Mouse (Mus musculus) cortical plate, adult 2 months (tissue): Measurements from ENCODE around the gene Mettl9.

ENCODE experiments used
- CTCF ChIP-seq: fragments of 200-500 bp; IDR thresholded peaks from 2 replicates; pipeline ENCODE4 v1.5.1; 2011; ENCODE audit warnings: mild to moderate bottlenecking, control low read depth, low read length; ENCODE audit not compliant: insufficient read depth; ENCODE audit errors: extremely low read depth
- POLR2A ChIP-seq: fragments of 200-500 bp; IDR thresholded peaks from 2 replicates; pipeline ENCODE4 v1.6.1; 2011; ENCODE audit warnings: mild to moderate bottlenecking, low read length, control low read depth; ENCODE audit not compliant: insufficient read depth; ENCODE audit errors: extremely low read depth

DNA sequence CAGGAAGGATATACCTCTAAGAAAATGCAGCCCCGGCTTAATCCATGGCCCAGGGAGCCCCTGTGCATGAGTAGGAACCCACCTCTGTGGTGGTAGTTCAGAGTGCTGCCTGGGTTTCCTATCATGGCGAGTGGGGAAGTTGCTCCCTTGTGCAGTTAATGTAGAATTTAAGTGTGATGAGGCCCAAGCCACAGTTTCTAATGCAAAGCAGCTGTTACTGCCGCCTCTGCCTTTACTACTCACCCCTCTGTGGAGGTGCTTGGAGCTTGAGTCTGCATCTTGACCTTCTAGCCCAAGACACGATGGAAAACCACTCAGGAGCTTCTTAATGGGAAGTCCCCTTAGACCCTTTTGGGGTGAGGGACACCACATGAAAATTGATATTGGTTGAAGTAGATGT is 37.0 kb downstream of the Mettl9 start:
- TF ChIP-seq POLR2A (no peak), CTCF (no peak)
